Mouse (Mus musculus) intestine, embryonic 14.5 days (tissue): ENCODE results near the gene Chn1. TPM values are rescaled to one million over a fixed set of nuclear protein-coding genes. Genes with fewer than 3 reads are reported as not detected.

ENCODE experiments used
- ATAC-seq: fragments of 200-750 bp; cut with Nextera tagmentation; replicated peaks from 2 replicates; pipeline ENCODE4 v1.8.0; 2017; ENCODE audit warnings: low read depth, moderate number of reproducible peaks, moderate TSS enrichment, moderate library complexity; ENCODE audit not compliant: low FRiP score, low TSS enrichment
- DNase-seq: peaks from one replicate; pipeline ENCODE4 v3.0.0-alpha.2; 2018; ENCODE audit warnings: low spot score
- H3K27ac ChIP-seq: fragments of 300-500 bp; sonication (generic); 2 replicates; pipeline ENCODE4 v1.5.1; 2014; ENCODE audit warnings: low read depth, mild to moderate bottlenecking, control low read depth
- H3K27me3 ChIP-seq: fragments of 300-500 bp; sonication (generic); replicated peaks from 2 replicates; pipeline ENCODE4 v1.6.1; 2014; ENCODE audit warnings: low read length, control low read depth; ENCODE audit not compliant: control insufficient read depth, insufficient read depth
- H3K36me3 ChIP-seq: fragments of 300-500 bp; sonication (generic); 2 replicates; pipeline ENCODE4 v1.6.1; 2014; ENCODE audit warnings: low read length, control low read depth; ENCODE audit not compliant: control insufficient read depth, insufficient read depth
- H3K4me1 ChIP-seq: fragments of 300-500 bp; sonication (generic); replicated peaks from 2 replicates; pipeline ENCODE4 v1.6.1; 2014; ENCODE audit warnings: low read length, control low read depth, mixed read lengths; ENCODE audit not compliant: control insufficient read depth, insufficient read depth
- H3K4me2 ChIP-seq: fragments of 300-500 bp; sonication (generic); 2 replicates; pipeline ENCODE4 v1.6.1; 2014; ENCODE audit warnings: low read length
- H3K4me3 ChIP-seq: fragments of 300-500 bp; sonication (generic); 2 replicates; pipeline ENCODE4 v1.5.1; 2014; ENCODE audit warnings: low read depth, low read length, control low read depth, mixed read lengths
- H3K9ac ChIP-seq: fragments of 300-500 bp; sonication (generic); 2 replicates; pipeline ENCODE4 v1.6.1; 2014; ENCODE audit warnings: mild to moderate bottlenecking, low read length
- H3K9me3 ChIP-seq: fragments of 300-500 bp; sonication (generic); 2 replicates; pipeline ENCODE4 v1.6.1; 2016; ENCODE audit warnings: low read length, control low read depth; ENCODE audit not compliant: control insufficient read depth
- WGBS: fragments of 180-500 bp; shearing (Covaris S2); extraction: QIAGEN DNeasy Blood & Tissue Kit; methylation state at CpG from one replicate; pipeline ENCODE4 v1.1.7; 2014; 5-methylcytosine and 5-hydroxymethylcytosine counted together
- polyA plus RNA-seq: library from polyadenylated mRNA; unstranded; fragments of >200 nt; fragmentation: Nextera tagmentation; extraction: Ambion mirVana; gene quantifications from 2 replicates; pipeline ENCODE4 v1.2.1, GENCODE M21; 2014

Gene Chn1
- polyA plus RNA-seq, 1 experiment from 2014 or later: 21.5 TPM

GRCm38 (mm10) chr2:73600650-73601049 lies 174.5 kb downstream of the Chn1 start:
- no peak overlapping the region for H3K4me3 ChIP-seq
- 50% methylated on average over 2 of the region's 2 CpGs for WGBS

DNA sequence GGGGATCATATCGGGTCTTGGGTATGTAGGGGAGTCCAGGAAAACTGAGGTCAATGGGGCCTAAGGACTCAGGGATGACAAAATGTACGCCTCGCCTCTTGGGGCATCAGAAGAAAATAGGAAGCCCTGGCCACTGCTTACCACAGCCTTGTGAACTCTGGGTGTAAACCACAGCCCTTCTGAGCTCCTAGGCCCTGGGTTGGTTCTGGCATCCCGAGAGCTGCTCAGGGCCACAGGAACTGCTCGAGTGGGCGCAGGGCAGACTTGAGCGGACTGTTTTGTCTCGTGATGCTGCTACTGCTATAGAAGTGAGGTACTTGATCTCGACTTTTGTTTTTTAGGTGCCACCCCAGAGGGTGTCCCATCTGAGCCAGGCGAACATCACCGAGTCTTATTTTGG lies 177.4 kb downstream of the Chn1 start:
- Histone ChIP-seq H3K9me3 (no peaks in the 10 kb centered on the region), H3K27me3 (no peaks in the 10 kb centered on the region), H3K36me3 (no peaks in the 10 kb centered on the region), H3K27ac (no peak overlapping the region), H3K9ac (no peak overlapping the region), H3K4me3 (no peak overlapping the region), H3K4me1 (peaks cover 13% of the 10 kb centered on the region; the same call in 1 of the 2 replicates), H3K4me2 (no peak overlapping the region)
- 93% methylated on average over 11 of the region's 11 CpGs for WGBS
- ATAC-seq (no peak), DNase-seq (no peak)

More at GRCm38 (mm10) chr2:73600650-73601049, 174.5 kb downstream of the Chn1 start:
- no peaks in the 10 kb centered on the region for H3K9me3 ChIP-seq
- H3K4me2 ChIP-seq: no peak overlapping the region
- H3K27ac ChIP-seq: no peak overlapping the region
- DNase-seq (no peak), ATAC-seq (no peak)
- H3K36me3 ChIP-seq: no peaks in the 10 kb centered on the region
- H3K4me1 ChIP-seq: peaks cover 8% of the 10 kb centered on the region; the same call in 1 of the 2 replicates
- no peak overlapping the region for H3K9ac ChIP-seq
- no peaks in the 10 kb centered on the region for H3K27me3 ChIP-seq

- no peak overlapping the region for H3K9ac ChIP-seq
- peak overlapping the region; percentile 39 for H3K4me2 ChIP-seq
- H3K4me3 ChIP-seq: no peak overlapping the region
- no peaks in the 10 kb centered on the region for H3K36me3 ChIP-seq
- H3K27ac ChIP-seq: 0 out of 2 replicates have a peak overlapping the region, but pooled peaks have one; percentile 24
- ATAC-seq (peak; percentile 68), DNase-seq (peak; percentile 69)
- H3K4me1 ChIP-seq: peaks cover 22% of the 10 kb centered on the region
- 8% methylated on average over 9 of the region's 9 CpGs for WGBS
- no peaks in the 10 kb centered on the region for H3K27me3 ChIP-seq
- no peaks in the 10 kb centered on the region for H3K9me3 ChIP-seq
These were observed 178.4 kb downstream of the Chn1 start for GRCm38 (mm10) chr2:73596786-73597185.

DNA sequence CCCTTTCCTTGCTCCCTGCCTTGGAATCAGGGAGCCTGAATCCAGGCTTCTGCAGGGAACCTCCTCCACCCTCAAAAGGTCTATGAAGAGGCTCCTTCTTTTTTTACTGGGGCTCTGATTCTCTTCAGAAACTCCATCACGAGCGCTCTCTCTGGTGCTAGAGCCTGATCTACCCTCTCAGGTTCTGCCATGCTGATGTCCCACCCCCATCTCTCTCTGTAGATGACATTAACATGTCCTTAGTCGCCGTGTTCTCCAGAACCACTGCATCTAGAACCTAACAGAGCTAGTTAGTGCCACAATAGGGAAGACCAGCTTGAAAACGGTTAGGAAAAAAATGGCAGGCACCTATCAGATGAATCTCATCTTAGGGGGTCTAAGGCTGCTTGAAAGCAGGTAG lies 178.8 kb downstream of the Chn1 start:
- Histone ChIP-seq H3K27me3 (no peaks in the 10 kb centered on the region), H3K27ac (0 out of 2 replicates have a peak overlapping the region, but pooled peaks have one; percentile 24), H3K36me3 (no peaks in the 10 kb centered on the region), H3K4me1 (peaks cover 24% of the 10 kb centered on the region), H3K4me3 (no peak overlapping the region), H3K9ac (no peak overlapping the region), H3K4me2 (peak overlapping the region; percentile 39), H3K9me3 (no peaks in the 10 kb centered on the region)
- no peak for DNase-seq
- no peak for ATAC-seq
- 53% methylated on average over 5 of the region's 5 CpGs for WGBS

GRCm38 (mm10) chr2:73593101-73593439 lies 182.1 kb downstream of the Chn1 start:
- no peaks in the 10 kb centered on the region for H3K9me3 ChIP-seq
- H3K27ac ChIP-seq: peak overlapping the region; percentile 52
- no peaks in the 10 kb centered on the region for H3K36me3 ChIP-seq
- no peak for DNase-seq
- H3K4me1 ChIP-seq: peaks cover 38% of the 10 kb centered on the region
- ATAC-seq: no peak
- 49% methylated on average over 2 of the region's 2 CpGs for WGBS
- H3K9ac ChIP-seq: no peak overlapping the region
- peak overlapping the region; percentile 14; the same call in 1 of the 2 replicates for H3K4me2 ChIP-seq
- H3K27me3 ChIP-seq: no peaks in the 10 kb centered on the region
- H3K4me3 ChIP-seq: no peak overlapping the region

- DNase-seq (no peak), ATAC-seq (no peak)
- Histone ChIP-seq H3K27me3 (no peaks in the 10 kb centered on the region), H3K9ac (no peak overlapping the region), H3K4me2 (peak overlapping the region; percentile 14; the same call in 1 of the 2 replicates), H3K4me3 (no peak overlapping the region), H3K9me3 (no peaks in the 10 kb centered on the region), H3K27ac (peak overlapping the region; percentile 52), H3K36me3 (no peaks in the 10 kb centered on the region), H3K4me1 (peaks cover 38% of the 10 kb centered on the region)
- WGBS: 57% methylated on average over 14 of the region's 14 CpGs
These were observed 182.7 kb downstream of the Chn1 start for GRCm38 (mm10) chr2:73592231-73593100.

DNA sequence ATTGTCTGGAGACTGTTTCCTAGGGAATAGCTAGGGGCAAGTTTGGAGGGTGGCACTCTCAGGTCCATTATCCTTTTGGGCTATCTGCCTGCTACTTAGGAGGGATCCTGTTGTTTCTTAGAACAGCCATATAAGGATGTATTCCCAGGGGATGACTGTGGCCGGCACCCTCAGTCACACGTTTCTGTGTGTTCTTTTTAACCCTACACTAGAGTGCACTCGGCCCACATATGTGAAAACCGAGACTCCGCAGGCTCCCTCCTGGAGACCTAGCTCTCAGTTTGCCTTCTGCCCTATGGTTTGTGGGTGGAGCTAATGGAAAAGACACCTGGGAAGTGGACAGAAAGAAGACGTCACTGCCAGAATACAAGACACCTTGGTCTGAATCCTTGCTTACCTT lies 183.9 kb downstream of the Chn1 start:
- Histone ChIP-seq H3K36me3 (no peaks in the 10 kb centered on the region), H3K27ac (no peak overlapping the region), H3K9ac (no peak overlapping the region), H3K9me3 (no peaks in the 10 kb centered on the region), H3K4me1 (peaks cover 32% of the 10 kb centered on the region), H3K27me3 (no peaks in the 10 kb centered on the region), H3K4me3 (no peak overlapping the region), H3K4me2 (no peak overlapping the region)
- WGBS: 52% methylated on average over 6 of the region's 6 CpGs
- ATAC-seq (no peak), DNase-seq (no peak)

DNA sequence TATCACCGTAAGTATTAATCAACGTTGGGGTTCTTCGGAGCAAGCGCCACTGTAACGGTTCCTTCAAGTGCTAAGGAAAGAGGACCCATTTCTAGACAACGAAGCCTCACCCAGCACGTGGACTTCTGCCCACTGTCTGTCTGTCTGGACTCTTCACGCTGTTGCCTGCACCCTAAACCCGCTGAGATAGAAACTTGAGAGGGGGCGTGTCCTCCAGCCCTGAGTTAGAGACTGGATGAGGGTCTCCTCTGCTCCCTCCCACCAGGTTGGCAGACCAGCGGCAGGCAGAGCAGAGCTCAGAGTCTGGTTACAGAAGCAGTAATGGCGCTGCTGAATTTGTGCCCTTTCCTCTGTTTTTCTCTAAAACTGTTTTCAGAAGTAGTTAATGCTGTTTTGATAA lies 185.0 kb downstream of the Chn1 start:
- no peak for ATAC-seq
- 6% methylated on average over 12 of the region's 12 CpGs for WGBS
- no peak overlapping the region for H3K27ac ChIP-seq

GRCm38 (mm10) chr2:73588951-73589350 lies 186.2 kb downstream of the Chn1 start:
- WGBS: 46% methylated on average over 2 of the region's 2 CpGs
- H3K4me1 ChIP-seq: peaks cover 29% of the 10 kb centered on the region
- no peak overlapping the region for H3K27ac ChIP-seq
- no peaks in the 10 kb centered on the region for H3K9me3 ChIP-seq
- no peak overlapping the region for H3K9ac ChIP-seq
- no peaks in the 10 kb centered on the region for H3K27me3 ChIP-seq
- no peak for ATAC-seq
- no peak overlapping the region for H3K4me2 ChIP-seq
- no peak for DNase-seq
- H3K4me3 ChIP-seq: no peak overlapping the region
- no peaks in the 10 kb centered on the region for H3K36me3 ChIP-seq

More for the DNA sequence above, 185.0 kb downstream of the Chn1 start:
- H3K36me3 ChIP-seq: no peaks in the 10 kb centered on the region
- peak overlapping the region; percentile 14 for H3K4me3 ChIP-seq
- H3K9ac ChIP-seq: peak overlapping the region; percentile 16; the same call in 1 of the 2 replicates
- peak; percentile 69 for DNase-seq
- H3K27me3 ChIP-seq: no peaks in the 10 kb centered on the region
- H3K4me2 ChIP-seq: peak overlapping the region; percentile 49
- H3K9me3 ChIP-seq: no peaks in the 10 kb centered on the region
- peaks cover 29% of the 10 kb centered on the region for H3K4me1 ChIP-seq
